Mouse (Mus musculus): Measurements from ENCODE around the gene Dusp23. TPM values are rescaled to one million over a fixed set of nuclear protein-coding genes. Genes with fewer than 3 reads are reported as not detected.
A peak's percentile ranks its signal among the peaks of the same experiment; 100 is the strongest.

Gene Dusp23
- polyA plus RNA-seq, 1 experiment from 2014 or later, result 5.0 TPM

DNA sequence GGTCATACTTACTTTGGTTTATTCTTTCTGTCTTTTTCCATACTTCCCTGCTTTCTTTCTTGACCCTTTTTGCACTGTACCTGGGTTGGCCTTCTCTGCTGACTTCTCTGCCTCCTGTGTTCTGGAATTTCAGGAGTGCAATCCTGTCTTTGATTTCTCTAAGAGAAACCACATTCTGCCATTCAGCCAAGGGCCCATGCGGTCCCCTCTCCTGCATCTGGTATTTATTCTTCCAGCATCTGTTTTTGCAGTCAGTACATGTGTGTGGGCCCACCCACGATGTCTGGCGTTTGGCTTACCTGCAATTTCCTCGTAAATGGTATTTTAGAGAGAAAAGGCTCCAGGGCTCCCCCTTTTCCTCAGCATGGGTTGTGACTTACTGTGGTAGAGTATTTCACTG, 14.6 kb downstream of the Dusp23 start:
- Histone ChIP-seq H3K4me3 (no peak overlapping the region), H3K4me1 (no peaks in the 10 kb centered on the region), H3K4me2 (no peak overlapping the region), H3K9me3 (replicated peaks) (no peaks in the 10 kb centered on the region), H3K27me3 (replicated peaks) (peaks cover 19% of the 10 kb centered on the region), H3K27ac (no peak overlapping the region), H3K9ac (no peak overlapping the region), H3K36me3 (no peaks in the 10 kb centered on the region)
- 63% methylated on average over 4 of the region's 4 CpGs for WGBS (ENCODE audit: insufficient replicate concordance)
- ATAC-seq, result no peak

- no peak overlapping the region for H3K27ac ChIP-seq
- no peak for ATAC-seq
- H3K4me2 ChIP-seq, result no peak overlapping the region
- H3K4me3 ChIP-seq, result no peak overlapping the region
- no peaks in the 10 kb centered on the region for H3K36me3 ChIP-seq
- H3K9me3 ChIP-seq (replicated peaks), result no peaks in the 10 kb centered on the region
- H3K27me3 ChIP-seq (replicated peaks), result peaks cover 19% of the 10 kb centered on the region
- H3K9ac ChIP-seq, result no peak overlapping the region
- 43% methylated on average over 14 of the region's 14 CpGs for WGBS (ENCODE audit: insufficient replicate concordance)
- no peaks in the 10 kb centered on the region for H3K4me1 ChIP-seq
Measured at GRCm38 (mm10) chr1:172617365-172618076, 15.2 kb downstream of the Dusp23 start.

DNA sequence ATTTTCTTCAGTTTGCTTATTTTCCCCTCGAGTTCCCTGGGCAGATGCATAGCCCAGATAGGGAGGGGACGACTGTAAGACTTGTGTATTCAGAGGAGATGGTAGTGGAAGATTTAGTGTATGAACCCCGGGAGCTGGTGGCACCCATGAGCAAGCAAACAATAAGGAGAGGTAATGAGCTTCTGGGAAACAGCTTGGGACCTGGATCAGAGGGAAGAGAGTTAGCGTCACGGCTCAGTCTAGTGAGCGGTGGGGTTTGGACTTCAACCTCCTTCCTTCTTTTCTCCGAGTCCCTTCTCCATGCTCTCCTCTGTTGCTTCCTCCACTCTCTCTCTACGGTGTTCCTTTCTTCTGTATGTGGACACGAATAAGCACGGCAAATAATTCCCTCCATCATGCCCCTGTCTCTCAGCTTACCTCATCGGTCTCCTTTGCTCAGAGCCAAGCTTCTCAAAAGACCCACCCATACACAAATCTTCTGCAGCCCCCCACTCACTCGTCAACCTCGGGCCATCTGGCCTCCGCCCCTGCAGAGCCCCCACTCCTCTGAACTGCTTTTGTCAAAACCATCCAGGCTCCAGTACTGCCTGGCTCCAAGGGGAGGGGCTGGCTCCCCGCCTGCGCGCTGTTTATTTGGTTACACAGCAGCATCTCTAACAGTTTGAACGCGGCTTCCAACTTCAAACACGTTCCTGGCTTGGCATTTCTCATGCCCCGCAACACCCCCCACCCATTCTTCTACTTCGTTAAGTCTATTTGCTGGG, 16.0 kb downstream of the Dusp23 start:
- 29% methylated on average over 22 of the region's 22 CpGs for WGBS (ENCODE audit: insufficient replicate concordance)
- Histone ChIP-seq H3K36me3 (no peaks in the 10 kb centered on the region), H3K9me3 (replicated peaks) (no peaks in the 10 kb centered on the region), H3K4me3 (no peak overlapping the region), H3K4me2 (peak overlapping the region; percentile 29), H3K27ac (no peak overlapping the region), H3K9ac (no peak overlapping the region), H3K4me1 (no peaks in the 10 kb centered on the region), H3K27me3 (replicated peaks) (peaks cover 19% of the 10 kb centered on the region)
- ATAC-seq, result no peak

- Histone ChIP-seq H3K9me3 (replicated peaks) (no peaks in the 10 kb centered on the region), H3K4me3 (no peak overlapping the region), H3K27ac (no peak overlapping the region), H3K36me3 (no peaks in the 10 kb centered on the region), H3K4me2 (no peak overlapping the region), H3K9ac (no peak overlapping the region), H3K27me3 (replicated peaks) (peaks cover 24% of the 10 kb centered on the region), H3K4me1 (no peaks in the 10 kb centered on the region)
- 32% methylated on average over 4 of the region's 4 CpGs for WGBS (ENCODE audit: insufficient replicate concordance)
- no peak for ATAC-seq
Measured at GRCm38 (mm10) chr1:172615412-172615811, 17.4 kb downstream of the Dusp23 start.

DNA sequence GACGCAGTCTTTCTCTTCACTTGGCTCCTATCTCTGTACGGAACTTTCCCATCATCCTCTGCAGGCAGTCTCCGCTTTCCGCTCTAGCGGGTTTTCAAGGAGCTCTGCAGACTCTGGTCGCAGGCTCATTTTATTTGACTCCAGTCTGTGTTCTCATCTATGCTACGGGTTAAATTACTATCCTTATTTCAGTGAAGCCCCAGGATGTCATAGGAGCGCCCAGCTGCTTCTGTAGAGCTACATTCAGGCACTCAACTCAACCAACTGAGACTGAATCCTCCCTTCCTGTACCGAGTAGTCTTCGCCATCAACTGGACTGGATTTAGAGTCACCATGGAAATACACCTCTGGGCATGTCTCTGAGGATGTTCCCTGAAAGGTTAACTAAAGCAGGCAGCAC, 18.1 kb downstream of the Dusp23 start:
- WGBS (ENCODE audit: insufficient replicate concordance), result 78% methylated on average over 10 of the region's 10 CpGs
- Histone ChIP-seq H3K27ac (no peak overlapping the region), H3K9me3 (replicated peaks) (no peaks in the 10 kb centered on the region), H3K36me3 (no peaks in the 10 kb centered on the region), H3K4me1 (no peaks in the 10 kb centered on the region), H3K9ac (no peak overlapping the region), H3K4me2 (no peak overlapping the region), H3K27me3 (replicated peaks) (peaks cover 24% of the 10 kb centered on the region), H3K4me3 (no peak overlapping the region)
- ATAC-seq, result no peak

GRCm38 (mm10) chr1:172612745-172613144, 20.0 kb downstream of the Dusp23 start:
- Histone ChIP-seq H3K9me3 (replicated peaks) (no peaks in the 10 kb centered on the region), H3K4me2 (no peak overlapping the region), H3K36me3 (no peaks in the 10 kb centered on the region), H3K4me1 (no peaks in the 10 kb centered on the region), H3K27me3 (replicated peaks) (peaks cover 24% of the 10 kb centered on the region), H3K4me3 (no peak overlapping the region), H3K9ac (no peak overlapping the region), H3K27ac (no peak overlapping the region)
- 33% methylated on average over 1 of the region's 1 CpGs for WGBS (ENCODE audit: insufficient replicate concordance)
- no peak for ATAC-seq

DNA sequence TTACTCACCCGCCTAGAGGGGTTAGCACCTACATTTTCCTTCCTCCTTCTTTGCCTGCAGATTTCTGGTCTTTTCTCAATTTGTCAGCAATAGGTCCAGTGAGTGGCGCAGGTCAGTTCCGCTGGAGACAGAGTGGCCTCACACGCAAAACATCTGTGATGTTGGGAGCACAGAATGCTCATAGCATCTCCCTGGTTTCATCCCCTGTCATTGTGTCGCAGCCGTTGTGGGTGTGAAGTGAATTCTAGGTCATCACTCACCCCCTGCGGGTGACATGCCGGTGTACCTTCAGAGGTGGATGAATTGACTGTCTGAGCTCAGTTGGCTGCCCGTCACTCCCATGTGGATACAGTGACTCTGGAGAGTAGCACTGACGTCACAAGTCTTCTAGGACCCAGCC, 21.5 kb downstream of the Dusp23 start:
- WGBS (ENCODE audit: insufficient replicate concordance), result 62% methylated on average over 10 of the region's 10 CpGs
- no peak overlapping the region for H3K27ac ChIP-seq
- no peaks in the 10 kb centered on the region for H3K36me3 ChIP-seq
- no peaks in the 10 kb centered on the region for H3K9me3 ChIP-seq (replicated peaks)
- no peaks in the 10 kb centered on the region for H3K4me1 ChIP-seq
- H3K27me3 ChIP-seq (replicated peaks), result peaks cover 13% of the 10 kb centered on the region
- no peak overlapping the region for H3K4me3 ChIP-seq
- no peak overlapping the region for H3K9ac ChIP-seq
- H3K4me2 ChIP-seq, result no peak overlapping the region
- ATAC-seq, result no peak

- Histone ChIP-seq H3K4me3 (no peak within 1 kb of the TSS), H3K4me2 (no peak within 1 kb of the TSS), H3K9ac (no peak within 1 kb of the TSS), H3K4me1 (no peaks in the 10 kb centered on the region), H3K36me3 (no peaks in the 10 kb centered on the region), H3K27me3 (replicated peaks) (no peaks in the 10 kb centered on the region), H3K9me3 (replicated peaks) (no peaks in the 10 kb centered on the region), H3K27ac (no peak within 1 kb of the TSS)
- WGBS (ENCODE audit: insufficient replicate concordance), result 13% methylated on average over 1 of the region's 1 CpGs
- ATAC-seq, result no peak
Measured at GRCm38 (mm10) chr1:172602326-172602725, 30.4 kb downstream of the Dusp23 start, which contains the start of gene Fcrl6. Fcrl6 (minus strand) TSS chr1:172602551.

DNA sequence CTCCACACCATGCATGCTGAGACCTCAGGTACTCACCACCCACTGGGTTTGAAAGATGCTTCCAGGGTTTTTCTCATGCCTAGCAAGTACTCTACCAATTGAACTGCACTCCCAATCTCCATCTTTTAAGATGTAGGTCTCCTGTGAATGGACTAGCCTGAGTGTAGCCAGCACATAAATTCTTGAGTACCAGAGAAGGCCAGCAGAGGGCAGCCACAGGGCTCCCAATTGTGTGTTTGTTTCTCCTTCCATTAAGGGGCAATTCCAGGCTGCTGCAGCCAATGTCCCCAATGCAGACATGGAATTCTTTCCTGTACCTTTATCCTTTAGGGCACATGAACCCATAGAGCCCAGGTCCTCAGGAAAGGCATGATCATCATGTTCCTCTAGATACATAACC, 38.3 kb downstream of the Dusp23 start:
- H3K9me3 ChIP-seq (replicated peaks), result no peaks in the 10 kb centered on the region
- H3K27me3 ChIP-seq (replicated peaks), result peaks cover 7% of the 10 kb centered on the region; the same call in 1 of the 2 replicates
- ATAC-seq, result no peak
- no peak overlapping the region for H3K4me2 ChIP-seq
- H3K9ac ChIP-seq, result no peak overlapping the region
- H3K27ac ChIP-seq, result no peak overlapping the region
- no peak overlapping the region for H3K4me3 ChIP-seq
- no peaks in the 10 kb centered on the region for H3K36me3 ChIP-seq
- H3K4me1 ChIP-seq, result no peaks in the 10 kb centered on the region

GRCm38 (mm10) chr1:172593956-172594355, 38.8 kb downstream of the Dusp23 start:
- Histone ChIP-seq H3K27me3 (replicated peaks) (peaks cover 7% of the 10 kb centered on the region; the same call in 1 of the 2 replicates), H3K4me1 (no peaks in the 10 kb centered on the region), H3K4me3 (no peak overlapping the region), H3K27ac (no peak overlapping the region), H3K4me2 (no peak overlapping the region), H3K9ac (no peak overlapping the region), H3K36me3 (no peaks in the 10 kb centered on the region), H3K9me3 (replicated peaks) (no peaks in the 10 kb centered on the region)
- no peak for ATAC-seq
- WGBS (ENCODE audit: insufficient replicate concordance), result 32% methylated on average over 2 of the region's 2 CpGs

DNA sequence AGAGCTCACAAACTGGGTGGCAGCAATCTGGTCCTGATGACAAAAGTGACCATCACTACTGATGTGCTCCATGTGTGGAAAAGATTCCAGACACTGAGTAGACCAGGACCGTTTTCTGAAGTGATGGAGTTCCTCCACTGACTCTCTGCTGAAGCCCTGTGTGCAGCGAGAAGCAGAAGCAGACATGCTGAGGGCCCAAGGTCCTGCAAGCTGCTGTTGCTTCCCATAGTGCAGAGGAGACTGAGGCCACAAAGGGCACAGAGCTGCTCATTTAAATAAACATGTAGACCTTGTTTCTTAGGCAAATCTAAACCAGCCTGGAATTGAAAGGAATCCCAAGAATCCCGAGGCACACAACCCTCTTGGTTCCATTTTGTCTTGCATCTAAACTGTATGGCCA, 39.4 kb downstream of the Dusp23 start:
- 39% methylated on average over 3 of the region's 3 CpGs for WGBS (ENCODE audit: insufficient replicate concordance)
- no peak for ATAC-seq
- H3K4me3 ChIP-seq, result no peak overlapping the region
- H3K9me3 ChIP-seq (replicated peaks), result no peaks in the 10 kb centered on the region
- H3K27ac ChIP-seq, result no peak overlapping the region
- no peaks in the 10 kb centered on the region for H3K4me1 ChIP-seq
- no peak overlapping the region for H3K9ac ChIP-seq
- H3K4me2 ChIP-seq, result no peak overlapping the region
- H3K36me3 ChIP-seq, result no peaks in the 10 kb centered on the region
- H3K27me3 ChIP-seq (replicated peaks), result peaks cover 7% of the 10 kb centered on the region; the same call in 1 of the 2 replicates

GRCm38 (mm10) chr1:172590385-172590784, 42.4 kb downstream of the Dusp23 start, which contains the start of gene Slamf8:
Slamf8 (minus strand) TSS chr1:172590568.
- H3K36me3 ChIP-seq, result no peaks in the 10 kb centered on the region
- H3K4me2 ChIP-seq, result no peak within 1 kb of the TSS
- H3K27me3 ChIP-seq (replicated peaks), result peaks cover 29% of the 10 kb centered on the region
- no peaks in the 10 kb centered on the region for H3K9me3 ChIP-seq (replicated peaks)
- H3K4me1 ChIP-seq, result peaks cover 6% of the 10 kb centered on the region; the same call in 1 of the 2 replicates
- no peak within 1 kb of the TSS for H3K27ac ChIP-seq
- ATAC-seq, result no peak
- no peak within 1 kb of the TSS for H3K4me3 ChIP-seq
- no peak within 1 kb of the TSS for H3K9ac ChIP-seq
- 50% methylated on average over 7 of the region's 7 CpGs for WGBS (ENCODE audit: insufficient replicate concordance)
